Mouse (Mus musculus) hindbrain, embryonic 14.5 days (tissue): ENCODE measurements around the gene Fus. TPM values are rescaled to one million over a fixed set of nuclear protein-coding genes. Genes with fewer than 3 reads are reported as not detected.
A peak's percentile ranks its signal among the peaks of the same experiment; 100 is the strongest.
"Not testable (repeated sequence)": the region's sequence is repeated elsewhere in the genome, so short reads cannot be mapped to it uniquely, and the experiment has no call there.

Experiments used
- ATAC-seq: fragments of 200-750 bp; cut with Nextera tagmentation; 2 replicates; pipeline ENCODE4 v1.8.0; 2017; ENCODE audit warnings: moderate number of reproducible peaks, mild to moderate bottlenecking, moderate TSS enrichment, moderate library complexity; ENCODE audit not compliant: low FRiP score
- DNase-seq: peaks from one replicate; pipeline ENCODE4 v3.0.0-alpha.2; 2015; ENCODE audit warnings: low spot score
- H3K27ac ChIP-seq: fragments of 300-500 bp; sonication (generic); 2 replicates; pipeline ENCODE4 v1.5.1; 2014; ENCODE audit warnings: mild to moderate bottlenecking, moderate library complexity
- H3K27me3 ChIP-seq: fragments of 300-500 bp; sonication (generic); 2 replicates; pipeline ENCODE4 v1.6.1; 2014; ENCODE audit warnings: mild to moderate bottlenecking, low read length, mixed read lengths; ENCODE audit not compliant: control insufficient read depth, insufficient read depth
- H3K36me3 ChIP-seq: fragments of 300-500 bp; sonication (generic); replicated peaks from 2 replicates; pipeline ENCODE4 v1.6.1; 2014; ENCODE audit not compliant: control insufficient read depth, insufficient read depth
- H3K4me1 ChIP-seq: fragments of 300-500 bp; sonication (generic); replicated peaks from 2 replicates; pipeline ENCODE4 v1.6.1; 2014; ENCODE audit warnings: antibody characterized with exemption, low read length, mixed read lengths; ENCODE audit not compliant: control insufficient read depth, insufficient read depth
- H3K4me2 ChIP-seq: fragments of 300-500 bp; sonication (generic); replicated peaks from 2 replicates; pipeline ENCODE4 v1.6.1; 2014; ENCODE audit warnings: mild to moderate bottlenecking, moderate library complexity
- H3K4me3 ChIP-seq: fragments of 300-500 bp; sonication (generic); replicated peaks from 2 replicates; pipeline ENCODE4 v1.5.1; 2014; ENCODE audit warnings: mild to moderate bottlenecking, low read length
- H3K9ac ChIP-seq: fragments of 300-500 bp; sonication (generic); 2 replicates; pipeline ENCODE4 v1.6.1; 2014
- H3K9me3 ChIP-seq: fragments of 300-500 bp; sonication (generic); 2 replicates; pipeline ENCODE4 v1.6.1; 2016; ENCODE audit warnings: low read length; ENCODE audit not compliant: control insufficient read depth
- WGBS: fragments of 180-500 bp; shearing (Covaris S2); extraction: QIAGEN DNeasy Blood & Tissue Kit; methylation state at CpG from one replicate; pipeline ENCODE4 v1.1.7; 2014; 5-methylcytosine and 5-hydroxymethylcytosine counted together
- polyA plus RNA-seq: library from polyadenylated mRNA; unstranded; fragments of >200 nt; fragmentation: Nextera tagmentation; extraction: Ambion mirVana; gene quantifications from 2 replicates; pipeline ENCODE4 v1.2.1, GENCODE M21; 2014

Fus gene
- polyA plus RNA-seq, 1 experiment from 2014 or later = 44.2 TPM

GRCm38 (mm10) chr7:127936216-127936884 is 30.9 kb upstream of the Fus start:
- DNase-seq (no peak), ATAC-seq (0 out of 2 replicates have a peak, but pooled peaks have one; percentile 3)
- Histone ChIP-seq H3K36me3 (no peaks in the 10 kb centered on the region), H3K27ac (no peak overlapping the region), H3K4me1 (peaks cover 5% of the 10 kb centered on the region), H3K4me2 (peak overlapping the region; percentile 71), H3K9ac (peak overlapping the region; percentile 73), H3K4me3 (peak overlapping the region; percentile 63), H3K27me3 (no peaks in the 10 kb centered on the region), H3K9me3 (no peaks in the 10 kb centered on the region)
- WGBS = 52% methylated on average over 18 of the region's 18 CpGs

GRCm38 (mm10) chr7:127942097-127942496 is 25.2 kb upstream of the Fus start:
- not testable (repeated sequence) for H3K9ac ChIP-seq, H3K4me3 ChIP-seq, DNase-seq, H3K4me1 ChIP-seq, H3K27me3 ChIP-seq, H3K27ac ChIP-seq, H3K36me3 ChIP-seq, H3K4me2 ChIP-seq, H3K9me3 ChIP-seq, ATAC-seq
- WGBS = 59% methylated on average over 2 of the region's 2 CpGs

DNA sequence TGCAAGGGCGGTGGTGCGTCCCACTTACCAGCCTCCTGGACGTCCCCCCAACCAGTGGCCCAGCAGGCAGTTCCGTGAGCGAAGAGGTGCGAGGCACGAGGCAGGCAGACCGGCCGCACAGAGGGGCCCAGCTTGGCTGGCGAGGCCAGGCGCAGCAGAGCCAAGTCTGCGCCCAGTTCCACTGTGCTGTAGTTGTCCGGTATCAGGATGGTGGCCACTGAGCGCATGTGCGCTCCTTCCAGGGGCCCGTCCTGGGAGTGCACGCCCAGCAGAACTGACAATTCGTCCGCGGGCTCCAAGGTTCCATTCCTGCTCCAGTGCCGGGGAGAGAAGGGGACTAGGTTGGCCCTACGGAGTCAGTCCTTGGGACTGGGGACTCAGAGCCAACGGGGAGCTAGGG is 22.6 kb upstream of the Fus start:
- H3K4me1 ChIP-seq = no peaks in the 10 kb centered on the region
- DNase-seq (no peak), ATAC-seq (no peak)
- WGBS = 12% methylated on average over 23 of the region's 23 CpGs
- no peaks in the 10 kb centered on the region for H3K36me3 ChIP-seq
- H3K9ac ChIP-seq = no peak overlapping the region
- H3K27me3 ChIP-seq = no peaks in the 10 kb centered on the region; the same call in 1 of the 2 replicates
- no peak overlapping the region for H3K4me3 ChIP-seq
- H3K27ac ChIP-seq = no peak overlapping the region
- H3K9me3 ChIP-seq = no peaks in the 10 kb centered on the region
- no peak overlapping the region for H3K4me2 ChIP-seq

GRCm38 (mm10) chr7:127946470-127947023 is 20.7 kb upstream of the Fus start, which contains the start of gene Prss36:
Prss36 (minus strand) TSS chr7:127946725.
- Histone ChIP-seq H3K27me3 (no peaks in the 10 kb centered on the region; the same call in 1 of the 2 replicates), H3K4me3 (no peak within 1 kb of the TSS), H3K36me3 (no peaks in the 10 kb centered on the region), H3K27ac (no peak within 1 kb of the TSS), H3K4me1 (no peaks in the 10 kb centered on the region), H3K9me3 (no peaks in the 10 kb centered on the region), H3K9ac (no peak within 1 kb of the TSS), H3K4me2 (no peak within 1 kb of the TSS)
- 78% methylated on average over 6 of the region's 6 CpGs for WGBS
- DNase-seq (no peak), ATAC-seq (no peak)

- Histone ChIP-seq H3K4me1 (no peaks in the 10 kb centered on the region), H3K4me3 (no peak overlapping the region), H3K27me3 (no peaks in the 10 kb centered on the region), H3K9ac (no peak overlapping the region), H3K36me3 (no peaks in the 10 kb centered on the region), H3K27ac (no peak overlapping the region), H3K4me2 (no peak overlapping the region), H3K9me3 (no peaks in the 10 kb centered on the region)
- no peak for ATAC-seq
- no peak for DNase-seq
- WGBS = 47% methylated on average over 13 of the region's 13 CpGs
Measured at GRCm38 (mm10) chr7:127952864-127953581, 14.2 kb upstream of the Fus start.

DNA sequence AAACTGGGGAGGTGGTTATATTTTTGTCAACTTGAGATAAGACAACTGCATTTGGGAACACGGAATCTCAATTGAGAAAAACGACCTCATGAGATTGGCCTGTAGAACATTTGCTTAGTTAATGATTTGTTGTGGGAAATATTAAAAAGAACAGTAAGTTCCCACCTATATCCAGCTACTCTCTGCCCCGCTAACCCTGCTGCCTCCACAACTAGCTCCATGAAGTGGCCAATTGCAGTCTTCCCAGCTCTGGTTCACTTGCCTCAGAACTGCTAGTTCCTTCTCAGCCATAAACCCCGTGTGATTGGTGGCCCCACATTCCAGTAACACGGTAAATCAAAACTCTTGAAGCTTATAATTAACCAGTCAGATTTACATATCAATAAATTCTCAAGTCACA is 7.9 kb upstream of the Fus start:
- no peaks in the 10 kb centered on the region for H3K36me3 ChIP-seq
- no peak overlapping the region for H3K4me2 ChIP-seq
- no peak overlapping the region for H3K4me3 ChIP-seq
- H3K9ac ChIP-seq = no peak overlapping the region
- DNase-seq (no peak), ATAC-seq (no peak)
- no peaks in the 10 kb centered on the region for H3K27me3 ChIP-seq
- H3K4me1 ChIP-seq = no peaks in the 10 kb centered on the region
- H3K27ac ChIP-seq = no peak overlapping the region
- no peaks in the 10 kb centered on the region for H3K9me3 ChIP-seq
- WGBS = 70% methylated on average over 5 of the region's 5 CpGs

- WGBS = 9% methylated on average over 10 of the region's 10 CpGs
- H3K9ac ChIP-seq = peak overlapping the region; percentile 99
- no peaks in the 10 kb centered on the region for H3K27me3 ChIP-seq
- peak overlapping the region; percentile 55 for H3K4me2 ChIP-seq
- H3K27ac ChIP-seq = peak overlapping the region; percentile 99
- H3K4me3 ChIP-seq = peak overlapping the region; percentile 92
- DNase-seq (no peak), ATAC-seq (no peak; the same call in 1 of the 2 replicates)
- peaks cover 26% of the 10 kb centered on the region for H3K4me1 ChIP-seq
- no peaks in the 10 kb centered on the region for H3K9me3 ChIP-seq
- peaks cover 24% of the 10 kb centered on the region for H3K36me3 ChIP-seq
Measured at GRCm38 (mm10) chr7:127966371-127966918, 812 bp upstream of the Fus start.

GRCm38 (mm10) chr7:127967922-127968828 is 918 bp downstream of the Fus start:
- H3K4me2 ChIP-seq = peak overlapping the region; percentile 93
- peak overlapping the region; percentile 99 for H3K27ac ChIP-seq
- H3K9me3 ChIP-seq = no peaks in the 10 kb centered on the region
- DNase-seq (peak; percentile 82), ATAC-seq (peak; percentile 42)
- under 1% methylated on average over 34 of the region's 42 CpGs for WGBS
- H3K27me3 ChIP-seq = no peaks in the 10 kb centered on the region
- H3K4me1 ChIP-seq = peaks cover 26% of the 10 kb centered on the region
- peak overlapping the region; percentile 92 for H3K4me3 ChIP-seq
- H3K36me3 ChIP-seq = peaks cover 41% of the 10 kb centered on the region
- H3K9ac ChIP-seq = peak overlapping the region; percentile 99
